Mouse (Mus musculus): ENCODE data around the gene Mpv17.

GRCm38 (mm10) chr5:31110781-31111180 lies 43.3 kb downstream of the Mpv17 start:
- no peak for TF ChIP-seq CTCF (IDR thresholded peaks at IDR 0.05; ENCODE audit: borderline replicate concordance, control insufficient read depth, extremely low read depth, insufficient read depth, low read length, poor library complexity)
- no peak for TF ChIP-seq POLR2A (IDR thresholded peaks at IDR 0.05; ENCODE audit: control insufficient read depth, extremely low read depth, insufficient read depth, low read length, poor library complexity)
